Mouse (Mus musculus): ENCODE data around the gene Il16.
A peak's percentile ranks its signal among the peaks of the same experiment; 100 is the strongest.

The Il16 gene

DNA sequence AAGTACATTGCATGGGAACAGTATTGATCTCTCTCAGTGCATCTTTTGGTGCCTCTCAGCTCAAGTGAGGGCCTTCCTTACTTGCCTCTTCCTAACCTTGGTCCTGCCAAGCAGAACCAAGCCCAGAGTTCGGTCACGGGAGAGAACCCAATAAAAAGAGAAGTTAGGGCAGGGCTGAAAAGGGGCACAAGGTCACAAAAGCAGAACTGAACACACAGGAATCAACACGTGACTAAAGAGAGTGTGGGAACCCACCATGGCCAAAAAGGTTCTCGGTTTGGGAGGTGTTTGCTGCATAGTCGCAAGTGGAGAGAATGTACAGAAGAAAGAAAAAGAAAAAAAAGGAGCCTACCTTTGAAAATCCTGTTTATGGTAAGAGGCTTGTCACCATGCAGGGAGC is 100.0 kb downstream of the Il16 start:
- DNase-seq (ENCODE audit: low spot score in 2 of 2) = no peak

DNA sequence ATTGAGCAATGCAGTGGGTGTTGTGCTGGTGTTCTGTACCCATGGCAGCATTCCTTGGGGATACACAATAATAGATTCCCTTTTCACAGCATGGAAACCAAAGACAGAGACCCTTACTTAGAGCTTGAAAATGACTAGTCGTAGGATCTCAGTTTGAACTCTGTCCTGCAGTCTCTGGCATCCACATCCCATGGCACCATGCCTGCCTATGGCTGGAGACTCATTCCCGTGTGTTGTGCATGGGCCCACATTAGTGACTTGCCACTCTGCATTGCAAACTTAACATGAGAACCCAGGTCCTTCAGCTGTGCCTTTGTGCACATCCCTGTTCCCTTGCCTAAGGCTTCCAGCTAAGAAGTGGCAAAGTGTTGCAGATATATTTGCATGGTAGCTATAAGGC is 100.8 kb downstream of the Il16 start:
- no peak for DNase-seq (ENCODE audit: low spot score in 2 of 2)

DNA sequence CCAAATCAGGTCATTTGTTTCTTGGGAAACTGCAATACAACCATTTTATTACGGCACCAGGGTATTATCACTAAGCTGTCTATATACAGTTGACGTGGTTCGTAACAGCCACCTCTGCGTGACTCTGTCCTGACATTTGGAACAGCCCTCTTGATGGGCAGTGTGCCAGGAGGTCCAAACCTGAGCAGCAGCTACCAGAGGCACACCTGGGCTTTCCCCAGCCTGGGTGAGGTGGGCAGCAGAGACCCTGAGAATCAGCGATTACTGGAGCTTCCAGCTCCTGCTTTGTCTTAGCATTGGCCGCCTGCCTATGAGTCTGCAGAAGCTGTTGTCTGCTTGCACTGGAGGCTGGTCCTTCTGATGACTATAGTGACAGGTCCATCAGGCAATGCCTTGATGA is 101.9 kb downstream of the Il16 start:
- DNase-seq (ENCODE audit: low spot score in 2 of 2) = no peak

DNA sequence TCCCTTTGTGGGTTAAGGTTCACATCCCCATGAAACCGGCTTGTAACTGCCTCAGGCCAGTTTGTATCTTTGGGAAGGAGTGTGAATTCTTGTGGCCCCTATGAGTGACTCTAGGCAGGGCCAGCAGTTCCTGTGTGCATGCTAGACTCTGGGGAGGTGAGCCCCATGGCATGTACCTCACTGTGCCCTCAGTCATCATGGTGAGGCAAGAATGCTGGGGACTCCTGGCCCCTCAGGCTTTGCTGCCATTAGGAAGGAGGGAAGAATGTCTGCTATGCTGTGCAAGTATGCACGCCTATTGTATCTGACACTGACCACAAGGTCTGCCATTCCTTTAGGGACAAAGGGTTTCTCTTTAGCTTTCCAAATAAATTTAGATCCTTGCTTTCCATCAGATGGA is 104.4 kb downstream of the Il16 start:
- no peak for DNase-seq (ENCODE audit: low spot score in 2 of 2)

DNA sequence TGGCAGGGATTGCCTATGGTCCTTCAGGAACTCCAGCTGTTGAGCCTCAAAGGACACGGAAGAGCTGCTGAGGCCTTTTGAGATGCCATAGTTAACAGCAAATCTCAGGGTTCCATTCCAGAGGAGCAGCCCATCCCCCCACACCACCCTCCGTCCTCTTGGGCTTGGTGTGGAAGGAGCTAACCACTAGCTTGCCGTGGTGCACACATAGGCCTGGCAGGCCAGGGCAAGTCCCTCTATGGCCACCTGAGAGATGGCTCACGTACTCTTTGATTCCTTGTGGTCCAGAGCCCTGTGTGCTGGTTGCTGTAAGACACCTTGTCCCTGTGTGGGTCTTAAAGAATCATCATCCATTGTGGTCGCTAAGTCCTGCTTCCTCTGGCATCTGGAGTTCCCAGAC is 104.9 kb downstream of the Il16 start:
- no peak for DNase-seq (ENCODE audit: low spot score in 2 of 2)

DNA sequence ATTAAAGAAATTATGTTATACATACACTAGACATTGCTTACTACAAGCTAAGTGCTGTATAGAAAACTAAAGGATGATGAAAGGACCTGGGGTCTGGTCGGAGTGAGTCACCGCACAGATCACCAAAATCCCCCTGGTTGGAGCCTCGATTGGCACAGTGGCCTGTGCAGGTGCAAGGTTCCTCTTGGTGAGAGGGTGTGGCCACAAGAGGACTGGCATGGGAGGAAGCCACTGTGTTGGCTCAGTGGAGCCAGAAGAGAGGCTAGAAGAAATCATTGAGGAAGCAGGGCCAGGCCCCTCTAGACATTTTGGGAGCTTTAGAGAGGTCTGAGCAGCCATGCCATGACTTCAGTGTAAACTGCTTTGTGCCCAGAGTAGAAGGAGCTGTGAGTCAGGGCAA is 106.4 kb downstream of the Il16 start:
- DNase-seq (ENCODE audit: low spot score in 2 of 2) = no peak

DNA sequence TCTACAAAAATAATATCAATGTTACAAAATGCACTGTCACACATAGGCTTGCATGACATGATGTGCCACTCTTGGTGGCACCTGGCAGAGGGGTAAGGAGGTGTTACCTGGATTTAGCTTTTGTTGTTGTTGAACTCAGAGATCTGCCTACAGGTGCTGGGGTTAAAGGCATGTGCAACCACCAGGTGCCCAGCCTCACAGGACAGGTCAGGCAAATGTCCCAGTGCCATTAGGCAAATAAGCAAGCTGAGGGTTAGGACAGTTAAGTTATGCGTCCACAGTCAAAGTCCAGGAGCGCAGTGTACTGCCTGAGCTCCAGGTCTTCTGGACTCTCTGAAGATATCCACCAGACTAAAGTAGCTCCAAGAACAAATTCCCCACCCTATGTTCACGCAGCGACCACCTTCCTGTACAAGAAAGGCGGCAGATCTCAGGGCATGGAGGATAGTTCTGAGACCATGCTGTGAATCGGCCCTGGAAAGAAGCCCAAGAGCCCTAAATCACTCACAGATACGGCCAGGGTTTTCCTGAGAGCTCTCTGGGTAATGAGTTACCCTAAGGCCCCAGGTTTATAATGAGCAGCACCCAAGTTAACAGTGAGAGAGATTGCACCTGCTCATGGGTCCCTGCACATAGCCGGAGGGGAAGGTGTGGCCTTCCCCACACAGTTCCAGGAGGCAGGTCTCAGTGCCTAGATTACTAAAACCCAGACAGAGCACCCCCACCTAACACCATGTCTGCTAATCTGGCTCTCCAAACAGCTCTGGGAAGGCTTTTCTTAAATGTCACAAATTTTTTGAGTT is 107.5 kb downstream of the Il16 start:
- DNase-seq (ENCODE audit: low spot score in 2 of 2) = no peak

DNA sequence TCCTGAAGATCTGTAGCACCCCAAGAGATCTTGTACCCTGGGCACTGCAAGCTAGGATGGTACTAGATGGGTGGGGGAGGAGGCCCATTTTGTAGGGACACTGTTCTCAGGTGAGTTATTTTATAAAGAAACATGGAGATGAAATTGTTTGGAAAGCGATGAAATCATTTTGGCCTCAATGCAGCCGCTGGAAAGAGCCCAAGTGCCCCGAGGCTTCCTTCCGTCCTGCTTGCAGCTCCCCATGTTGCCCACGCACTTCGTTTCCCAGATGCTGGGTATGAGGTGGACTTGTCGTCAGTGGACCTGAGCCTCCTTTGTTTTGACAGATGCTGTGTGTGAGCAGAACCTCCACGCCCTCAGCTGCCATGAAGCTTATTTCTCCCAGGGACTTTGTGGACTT is 109.1 kb downstream of the Il16 start:
- no peak for DNase-seq (ENCODE audit: low spot score in 2 of 2)

DNA sequence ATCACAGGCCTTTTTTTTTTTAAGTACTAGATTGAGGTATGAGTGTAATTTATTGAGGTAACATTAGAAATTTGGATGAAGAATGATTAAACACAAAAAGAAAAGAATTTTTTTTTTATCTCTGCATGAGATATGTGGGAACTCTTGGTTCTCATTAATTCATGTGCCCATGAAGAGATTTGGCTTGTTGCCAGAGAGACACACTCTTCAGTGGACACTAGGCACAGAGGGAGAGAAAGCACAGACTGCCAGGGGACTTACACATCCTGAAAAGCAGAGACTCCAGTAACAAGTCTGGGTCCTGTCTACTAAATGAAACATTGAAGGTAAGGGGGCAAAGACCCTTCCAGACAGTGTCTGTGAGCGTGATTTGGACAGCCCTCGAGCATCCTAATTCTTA is 109.8 kb downstream of the Il16 start:
- no peak for DNase-seq (ENCODE audit: low spot score in 2 of 2)

DNA sequence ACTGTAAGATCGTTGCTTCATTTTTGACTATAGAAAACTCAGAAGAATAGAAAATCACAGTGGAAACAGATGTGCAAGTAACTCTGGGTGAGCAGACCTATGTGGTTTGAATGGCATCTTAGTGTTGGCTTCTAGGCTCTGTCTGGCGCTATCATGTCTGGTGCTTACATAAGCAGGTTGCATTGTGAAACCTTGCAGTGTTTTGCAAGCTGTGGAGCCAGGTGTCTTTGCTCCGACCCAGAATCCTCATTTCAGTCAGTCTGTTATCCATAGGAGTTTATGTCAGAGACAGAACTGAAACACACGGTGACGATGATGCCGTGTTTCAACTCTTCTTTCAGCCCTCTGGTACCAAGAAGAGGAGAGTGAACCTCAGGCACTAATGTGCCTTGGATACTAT is 111.7 kb downstream of the Il16 start:
- no peak for DNase-seq (ENCODE audit: low spot score in 2 of 2)

DNA sequence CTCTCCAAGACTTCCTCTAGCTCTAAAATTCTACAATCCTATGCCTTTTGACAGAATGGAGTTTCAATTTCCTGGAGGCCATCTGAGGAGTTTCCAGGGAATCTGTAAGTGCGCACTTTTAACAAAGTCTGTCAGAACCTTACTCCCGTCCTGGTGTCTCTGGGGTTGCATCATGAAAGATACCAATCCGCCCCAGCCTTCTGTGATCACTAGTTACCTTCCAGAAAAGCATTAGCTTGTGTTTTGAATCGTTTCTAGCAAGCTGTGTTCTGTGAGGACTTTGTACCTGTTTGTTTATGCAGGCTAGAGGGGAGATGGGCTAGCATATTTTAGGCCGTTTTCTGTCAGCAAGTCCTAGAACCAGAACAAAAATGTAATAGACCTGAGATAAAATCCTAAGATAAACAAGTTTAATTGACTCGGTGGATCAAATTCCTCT is 112.8 kb downstream of the Il16 start:
- DNase-seq (ENCODE audit: low spot score in 2 of 2) = no peak

DNA sequence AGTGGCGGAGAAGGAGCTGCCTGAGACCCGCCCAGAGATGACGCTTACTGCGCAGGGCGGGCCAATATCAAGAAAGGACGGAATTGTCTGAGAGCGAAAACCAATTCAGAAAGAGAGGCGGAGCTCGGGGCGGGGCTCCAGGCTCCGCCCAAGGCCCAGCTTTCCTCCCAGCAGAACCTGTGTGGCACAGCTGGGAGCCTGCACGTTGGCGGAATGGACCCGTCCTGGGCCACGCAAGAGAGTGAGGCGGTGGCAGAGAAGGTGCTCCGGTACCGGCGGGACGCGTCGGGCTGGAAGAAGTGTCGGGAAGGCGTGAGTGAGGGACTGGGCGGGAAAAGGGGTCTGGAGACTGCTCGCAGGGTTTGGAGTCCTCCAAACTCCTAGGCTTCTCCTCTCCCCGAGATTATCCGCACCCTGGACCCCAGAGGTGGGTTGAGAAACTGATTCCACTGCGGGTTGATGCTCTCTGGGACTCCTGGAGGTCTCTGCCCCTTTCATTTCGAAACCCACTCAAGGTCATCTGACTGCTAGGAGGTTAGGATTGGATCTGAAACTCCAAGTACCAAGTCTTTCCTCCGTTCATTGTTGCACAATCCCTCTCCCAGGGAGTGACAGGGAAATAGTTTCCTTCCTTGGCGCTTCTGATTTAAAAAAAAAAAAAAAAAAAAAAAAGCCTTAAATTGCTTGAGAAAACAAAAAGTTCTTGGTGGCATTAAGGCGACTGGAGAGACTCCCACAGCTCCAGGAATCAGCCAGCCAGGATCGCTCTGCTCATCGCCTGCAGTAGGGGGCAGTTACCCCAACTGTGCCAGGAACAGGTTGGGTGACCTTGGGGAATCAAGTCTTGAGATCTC is 113.5 kb downstream of the Il16 start, which contains the start of gene Stard5:
Stard5 (plus strand) TSS at position 132 of the 854 bp plus-strand sequence.
- DNase-seq (ENCODE audit: low spot score in 2 of 2) = peak; percentile 86 to 90

DNA sequence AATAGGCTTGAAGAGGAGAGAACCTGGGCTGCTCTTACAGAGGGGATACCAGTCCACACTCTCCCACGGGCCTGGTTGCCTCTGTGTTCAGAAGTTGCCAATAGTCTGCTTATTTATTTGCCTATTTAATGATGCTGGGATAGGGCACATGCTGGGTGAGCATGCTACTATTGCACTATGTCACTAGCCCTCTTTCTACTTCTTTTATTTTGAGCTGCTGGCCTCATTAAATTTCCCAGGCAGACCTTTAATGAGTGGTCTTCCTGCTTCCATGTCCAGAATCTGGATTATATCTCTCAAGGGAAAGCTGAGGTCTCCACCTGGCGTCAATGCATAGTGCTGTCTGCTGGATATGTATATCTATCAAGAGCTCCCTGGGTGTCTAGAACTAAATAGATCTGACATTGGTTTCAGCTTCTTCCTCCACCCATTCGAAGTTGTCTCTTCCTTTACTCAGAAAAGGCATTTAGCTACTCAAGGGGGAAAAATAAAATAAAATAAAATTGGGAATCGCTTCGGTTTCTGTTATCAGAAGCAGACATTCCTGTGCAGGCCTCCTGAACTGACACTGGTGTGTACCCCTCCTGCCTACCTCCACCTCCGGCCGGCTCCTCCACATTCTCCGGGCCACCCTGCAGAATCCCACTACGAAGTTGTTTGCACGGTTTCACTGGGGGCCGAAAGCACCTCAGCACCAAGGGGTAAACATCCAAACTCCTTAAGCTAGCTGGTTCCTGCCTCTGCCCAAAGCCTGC is 114.3 kb downstream of the Il16 start:
- DNase-seq (ENCODE audit: low spot score in 2 of 2) = no peak

DNA sequence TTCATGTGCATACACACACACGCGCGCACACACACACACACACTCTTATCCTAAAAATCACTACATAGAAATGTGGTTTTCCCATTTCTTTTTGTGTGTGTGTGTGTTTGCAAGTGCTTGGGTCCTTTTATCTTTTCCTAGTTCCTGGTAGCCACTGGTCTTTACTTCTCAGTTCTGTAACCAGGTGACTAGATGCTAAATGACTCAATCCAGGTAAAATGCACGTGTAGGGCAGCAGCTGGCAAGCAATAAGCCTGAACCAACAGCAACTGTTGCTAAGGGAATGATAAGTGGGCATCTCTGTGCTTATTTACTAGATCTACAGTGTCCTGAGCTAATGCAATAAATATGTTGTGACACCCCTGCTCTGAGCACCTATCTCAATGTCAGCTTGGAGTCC is 118.2 kb downstream of the Il16 start:
- no peak for DNase-seq (ENCODE audit: low spot score in 2 of 2)

DNA sequence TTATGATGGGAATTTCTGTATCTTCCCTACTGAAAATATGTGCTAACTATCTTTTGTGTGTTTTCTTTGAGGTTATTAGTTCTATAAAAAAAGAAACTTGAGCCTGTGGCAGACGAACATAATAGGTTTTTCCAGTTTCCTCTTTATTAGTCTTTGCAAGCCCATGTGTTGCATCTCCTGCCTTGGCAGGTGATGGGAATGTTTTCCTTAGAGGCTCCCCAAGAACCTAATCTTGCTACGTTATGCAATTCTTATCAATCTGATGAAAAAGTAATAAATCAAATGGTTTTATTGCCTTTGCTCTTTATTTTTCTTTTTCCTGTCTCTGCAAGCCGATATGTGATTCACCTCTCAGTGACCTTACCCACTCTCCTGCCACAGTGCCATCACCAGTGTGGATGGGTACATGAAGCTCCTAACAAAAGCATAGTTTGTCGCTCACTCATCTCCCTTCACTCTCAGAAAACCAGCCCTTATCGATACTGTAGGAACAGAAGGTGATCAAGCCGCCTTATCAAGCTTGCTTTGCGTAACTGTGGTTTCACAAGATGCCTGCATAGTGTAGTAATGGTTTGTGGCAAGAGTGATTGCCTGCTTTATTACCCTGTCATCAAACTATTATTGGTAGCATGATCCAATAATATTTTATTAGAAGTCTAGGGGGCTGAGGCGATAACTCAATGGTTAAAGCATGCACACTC is 118.8 kb downstream of the Il16 start:
- no peak for DNase-seq (ENCODE audit: low spot score in 2 of 2)

DNA sequence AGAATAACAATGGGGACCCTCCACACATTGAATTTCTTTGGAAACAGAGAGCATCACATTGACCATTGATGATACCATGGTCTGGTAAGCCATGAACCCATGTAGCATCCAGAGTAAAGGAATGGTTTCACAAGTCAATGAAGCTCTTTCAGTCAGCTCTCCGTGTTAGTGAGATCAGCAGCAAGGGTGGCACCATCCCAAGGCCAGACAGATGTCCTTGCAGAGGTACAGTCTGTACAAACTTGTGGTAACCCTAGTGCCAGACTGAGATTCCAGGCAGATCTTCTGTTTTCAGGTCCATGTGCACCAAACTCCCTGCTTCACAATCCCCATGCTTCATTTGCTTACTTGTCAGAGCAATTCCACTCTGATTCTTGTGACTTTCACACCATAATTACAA is 121.5 kb downstream of the Il16 start:
- no peak for DNase-seq (ENCODE audit: low spot score in 2 of 2)

DNA sequence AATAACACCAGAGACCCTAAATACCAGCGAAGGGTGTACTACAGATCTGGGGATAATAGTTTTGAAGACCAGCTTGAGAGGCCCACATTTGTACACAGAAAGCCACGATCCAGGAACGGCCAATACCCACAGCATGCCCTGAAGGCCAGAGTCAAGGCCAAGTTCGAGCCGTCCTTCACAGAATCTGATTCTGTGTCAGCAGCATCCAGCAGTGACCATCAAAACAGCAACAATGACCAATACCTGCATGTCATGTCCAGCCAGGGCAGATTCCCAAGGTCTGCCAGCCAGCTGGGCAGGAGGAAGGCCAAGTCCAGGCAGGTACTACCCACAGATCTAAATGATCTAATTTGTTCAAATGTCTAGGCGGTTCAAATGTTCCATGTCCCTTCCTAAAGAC is 122.9 kb downstream of the Il16 start:
- no peak for DNase-seq (ENCODE audit: low spot score in 2 of 2)

DNA sequence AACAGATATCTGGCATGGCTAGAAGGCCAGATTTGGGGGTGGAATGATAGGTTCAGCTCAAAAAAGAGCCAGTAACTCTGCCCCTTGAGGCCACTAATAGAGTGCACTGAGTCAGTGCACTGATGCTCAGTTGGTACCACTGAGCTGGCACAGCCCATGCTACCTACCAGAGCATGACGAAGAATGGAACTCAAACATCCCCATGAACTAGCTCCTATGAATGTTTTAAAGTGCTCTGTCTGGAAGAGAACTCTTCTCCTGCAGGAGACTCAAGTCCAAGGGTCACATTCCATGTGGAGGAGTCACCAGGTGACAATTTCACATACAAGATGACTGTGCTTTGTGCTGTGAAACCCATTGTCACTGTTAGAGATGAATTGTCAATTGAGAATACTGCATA is 126.8 kb downstream of the Il16 start:
- no peak for DNase-seq (ENCODE audit: low spot score in 2 of 2)

DNA sequence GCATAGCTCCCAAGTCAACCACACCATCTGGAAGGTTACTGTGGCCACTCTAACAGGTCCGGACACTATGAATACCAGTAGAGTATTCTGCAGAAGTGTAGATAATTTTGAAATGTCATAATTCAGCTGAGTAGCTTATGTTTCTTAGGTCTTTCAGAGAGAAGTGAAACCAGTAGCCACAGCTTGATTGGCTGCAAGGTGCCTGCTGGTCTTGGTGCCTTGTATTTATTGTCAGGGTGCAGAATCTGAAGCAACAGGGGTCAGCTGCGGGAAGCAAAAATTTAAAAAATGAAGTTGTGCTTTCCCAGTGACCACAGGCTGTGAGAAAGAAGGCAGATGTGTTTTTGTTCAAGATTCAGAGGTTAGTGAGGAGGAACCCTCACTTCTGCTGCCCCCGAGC is 129.3 kb downstream of the Il16 start:
- DNase-seq (ENCODE audit: low spot score in 2 of 2) = no peak

DNA sequence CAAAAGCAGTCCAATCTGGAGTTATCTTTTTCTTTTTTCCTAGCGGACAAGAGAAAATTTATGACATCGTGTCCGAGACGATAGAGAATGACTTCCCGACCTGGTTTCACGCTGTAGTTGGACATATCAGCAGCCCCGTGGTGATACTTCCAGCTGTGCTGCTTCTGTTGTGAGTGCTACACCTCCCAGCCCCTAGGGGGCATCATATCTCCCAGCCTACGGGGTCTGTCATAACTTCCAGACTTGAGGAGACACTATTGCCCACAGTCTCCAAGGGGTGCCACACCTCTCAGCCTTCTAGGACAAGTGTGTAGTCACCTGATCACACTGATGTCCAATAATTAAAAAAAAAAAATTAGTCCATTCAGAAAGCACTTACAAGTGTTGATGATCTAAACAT is 129.7 kb downstream of the Il16 start:
- DNase-seq (ENCODE audit: low spot score in 2 of 2) = no peak

DNA sequence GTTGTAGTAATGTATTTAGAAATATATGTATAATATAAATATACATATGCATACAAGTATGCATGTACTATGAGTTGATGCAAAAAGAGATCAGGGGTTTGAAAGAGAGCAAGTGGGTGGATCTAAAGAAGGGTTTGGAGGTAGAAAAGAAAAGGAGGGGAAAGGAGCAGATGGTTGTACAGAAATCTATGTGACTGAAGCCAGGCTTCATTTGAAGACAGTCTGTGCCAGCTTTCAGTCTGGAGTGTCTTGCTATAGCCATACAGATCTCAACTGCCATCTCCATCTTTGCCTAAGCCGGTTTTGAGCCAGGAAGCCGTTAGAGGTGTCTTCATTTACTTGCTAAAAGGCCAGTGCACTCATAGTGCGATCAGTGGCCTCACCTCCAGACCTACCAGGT is 130.3 kb downstream of the Il16 start:
- no peak for DNase-seq (ENCODE audit: low spot score in 2 of 2)

DNA sequence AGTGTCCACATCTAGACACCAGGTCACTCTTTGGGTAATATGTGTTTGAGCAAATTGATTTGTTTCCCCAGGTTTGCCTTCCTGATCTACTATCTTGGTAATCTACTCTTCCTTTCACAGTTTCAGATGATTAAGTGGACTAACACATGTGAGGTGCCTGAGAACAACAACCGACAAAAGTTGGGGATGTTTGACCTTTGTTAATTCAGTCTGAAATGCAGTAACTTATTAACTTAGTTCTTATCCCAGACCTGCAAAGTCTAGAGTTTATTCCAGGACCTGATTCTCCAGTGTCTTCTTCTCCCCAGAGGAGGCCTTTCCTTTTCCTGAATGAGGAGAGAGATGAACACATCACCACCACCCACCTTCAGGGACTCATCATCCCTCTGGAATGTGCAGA is 133.6 kb downstream of the Il16 start:
- no peak for DNase-seq (ENCODE audit: low spot score in 2 of 2)

All from right cerebral cortex, adult 2 months (tissue).